Mouse (Mus musculus) embryonic fibroblast, embryonic 13.5 days (primary cell): ENCODE results near the gene Wasf2.

Experiments used
- CTCF ChIP-seq: IDR thresholded peaks from 2 replicates; pipeline ENCODE4 v1.5.1; 2011; ENCODE audit warnings: mild to moderate bottlenecking, control low read depth, low read length, moderate library complexity, borderline replicate concordance; ENCODE audit not compliant: insufficient read depth
- POLR2A ChIP-seq: IDR thresholded peaks from 2 replicates; pipeline ENCODE4 v1.6.1; 2011; ENCODE audit warnings: low read depth, mild to moderate bottlenecking, control low read depth, low read length, moderate library complexity

- TF ChIP-seq CTCF (no peak), POLR2A (no peak)
Observed at GRCm38 (mm10) chr4:133160821-133161220, 30.5 kb downstream of the Wasf2 start.
